Mouse (Mus musculus) ES-E14 (cell line): ENCODE data around the gene Gm45717. TPM values are rescaled to one million over a fixed set of nuclear protein-coding genes. Genes with fewer than 3 reads are reported as not detected.

ENCODE experiments used
- DNase-seq: peaks from one replicate; pipeline ENCODE4 v3.0.0-alpha.2; 2013; ENCODE audit warnings: low read depth, low spot score
- H3K27ac ChIP-seq: 2 replicates; pipeline ENCODE4 v1.5.1; 2012; ENCODE audit warnings: low read depth, mild to moderate bottlenecking, low read length, moderate library complexity, mixed read lengths; ENCODE audit not compliant: poor library complexity, insufficient read depth, severe bottlenecking
- H3K36me3 ChIP-seq: 2 replicates; pipeline ENCODE4 v1.6.1; 2012; ENCODE audit warnings: mild to moderate bottlenecking, low read length, moderate library complexity, mixed read lengths; ENCODE audit not compliant: control insufficient read depth, poor library complexity, insufficient read depth, severe bottlenecking
- H3K4me1 ChIP-seq, 2 experiments: fragments of 150-350 bp in 1 of 2; sonication (generic) in 1 of 2; 2 replicates each; pipeline ENCODE4 v1.6.1; 2012; ENCODE audit warnings: low read length in 2 of 2, mild to moderate bottlenecking in 1 of 2, mixed read lengths in 1 of 2; ENCODE audit not compliant: control insufficient read depth in 2 of 2, insufficient read depth in 2 of 2, poor library complexity in 1 of 2
- H3K4me3 ChIP-seq, 2 experiments: fragments of 150-350 bp in 1 of 2; sonication (generic) in 1 of 2; 2 replicates each; pipeline ENCODE4 v1.5.1; 2012; ENCODE audit warnings: low read length in 2 of 2, low read depth in 1 of 2, mild to moderate bottlenecking in 1 of 2, mixed read lengths in 1 of 2; ENCODE audit not compliant: insufficient read depth in 1 of 2, poor library complexity in 1 of 2, severe bottlenecking in 1 of 2
- H3K9ac ChIP-seq: 2 replicates; pipeline ENCODE4 v1.6.1; 2012; ENCODE audit warnings: low read depth, mild to moderate bottlenecking, low read length, mixed read lengths; ENCODE audit not compliant: poor library complexity, insufficient read depth, severe bottlenecking
- H3K9me3 ChIP-seq: fragments of 150-350 bp; sonication (generic); 2 replicates; pipeline ENCODE4 v1.6.1; 2012; ENCODE audit warnings: low read depth, mild to moderate bottlenecking, low read length; ENCODE audit not compliant: control insufficient read depth, insufficient read depth
- CHD2 ChIP-seq: IDR thresholded peaks from 2 replicates; pipeline ENCODE4 v1.6.1; 2014; ENCODE audit warnings: mild to moderate bottlenecking, low read depth, low read length, inconsistent platforms
- HCFC1 ChIP-seq: IDR thresholded peaks from 2 replicates; pipeline ENCODE4 v1.6.1; 2012; ENCODE audit warnings: low read length, inconsistent platforms, borderline replicate concordance; ENCODE audit not compliant: insufficient read depth
- MAFK ChIP-seq: IDR thresholded peaks from 2 replicates; pipeline ENCODE4 v1.6.1; 2014; ENCODE audit warnings: mild to moderate bottlenecking, low read depth, low read length, inconsistent platforms; ENCODE audit not compliant: insufficient read depth
- ZC3H11A ChIP-seq: IDR thresholded peaks from 2 replicates; pipeline ENCODE4 v1.6.1; 2012; ENCODE audit warnings: low read depth, mild to moderate bottlenecking, inconsistent platforms, low read length, borderline replicate concordance
- ZNF384 ChIP-seq: IDR thresholded peaks from 2 replicates; pipeline ENCODE4 v1.6.1; 2012; ENCODE audit warnings: low read depth, low read length, inconsistent platforms
- in situ Hi-C, 2 experiments: fragments of 600-800 bp; cut with MboI; formaldehyde crosslinking; loops; one replicate each; pipeline ENCODE4 v1.15.1; 2025; ENCODE audit warnings: low sequenced_read_pairs in 2 of 2, inconsistent platforms in 1 of 2; ENCODE audit not compliant: unreplicated experiment in 2 of 2
- total RNA-seq: library from RNA; depleted of rRNA; stranded (reverse); fragments of 300-350 nt; gene quantifications from 2 replicates; pipeline ENCODE4 v1.2.3, GENCODE M21; 2012

Gm45717 gene
- total RNA-seq, 1 experiment = not detected

DNA sequence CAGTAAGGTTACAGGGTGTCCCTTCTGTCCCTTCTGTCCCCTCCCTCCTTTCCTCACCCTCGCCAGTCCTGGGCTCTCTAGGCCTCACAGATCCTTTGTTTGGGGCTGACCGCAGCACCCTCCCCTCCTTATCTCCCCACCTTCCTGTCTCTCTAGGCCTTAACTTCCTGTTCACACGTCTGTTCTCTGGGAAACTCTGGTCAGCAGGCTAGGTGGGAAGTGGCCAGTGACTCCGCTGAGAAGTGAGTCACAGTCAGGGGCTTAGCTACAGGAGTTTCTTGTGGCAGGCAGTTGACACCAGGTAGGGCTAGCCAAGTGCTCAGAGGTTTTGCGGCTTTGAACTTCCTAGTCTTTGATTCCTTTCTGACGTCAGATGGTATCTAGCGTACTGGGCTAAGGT, 8.8 kb downstream of the Gm45717 start:
- TF ChIP-seq MAFK (no peak), CHD2 (no peak), HCFC1 (no peak), ZNF384 (no peak), ZC3H11A (no peak)
- Histone ChIP-seq H3K27ac (no peak overlapping the region), H3K36me3 (peaks cover 47% of the 10 kb centered on the region), H3K4me1 (peaks cover 5 to 30% of the 10 kb centered on the region in 2 experiments; a peak in 3 of 4 replicates), H3K4me3 (no peak overlapping the region), H3K9me3 (no peaks in the 10 kb centered on the region), H3K9ac (no peak overlapping the region)
- in situ Hi-C loops = no loop called here
- no peak for DNase-seq

- no peak for TF ChIP-seq MAFK
- no peak for TF ChIP-seq ZC3H11A
- no peak for TF ChIP-seq CHD2
- no peak for TF ChIP-seq ZNF384
- no peak for TF ChIP-seq HCFC1
- Histone ChIP-seq H3K9ac (no peak overlapping the region), H3K27ac (no peak overlapping the region), H3K4me3 (no peak overlapping the region), H3K4me1 (peaks cover 5 to 27% of the 10 kb centered on the region in 2 experiments; a peak in 3 of 4 replicates), H3K36me3 (peaks cover 47% of the 10 kb centered on the region), H3K9me3 (no peaks in the 10 kb centered on the region)
- in situ Hi-C loops = no loop called here
- no peak for DNase-seq
Observed at GRCm38 (mm10) chr7:140946311-140946710, 9.4 kb downstream of the Gm45717 start.

GRCm38 (mm10) chr7:140945247-140945646, 10.5 kb downstream of the Gm45717 start:
- Histone ChIP-seq H3K27ac (no peak overlapping the region), H3K9ac (no peak overlapping the region), H3K9me3 (no peaks in the 10 kb centered on the region), H3K36me3 (peaks cover 47% of the 10 kb centered on the region), H3K4me3 (no peak overlapping the region), H3K4me1 (peaks cover 0 to 17% of the 10 kb centered on the region in 2 experiments; a peak in 2 of 4 replicates)
- in situ Hi-C loops = no loop called here
- TF ChIP-seq ZC3H11A (no peak), ZNF384 (no peak)
- DNase-seq = no peak

DNA sequence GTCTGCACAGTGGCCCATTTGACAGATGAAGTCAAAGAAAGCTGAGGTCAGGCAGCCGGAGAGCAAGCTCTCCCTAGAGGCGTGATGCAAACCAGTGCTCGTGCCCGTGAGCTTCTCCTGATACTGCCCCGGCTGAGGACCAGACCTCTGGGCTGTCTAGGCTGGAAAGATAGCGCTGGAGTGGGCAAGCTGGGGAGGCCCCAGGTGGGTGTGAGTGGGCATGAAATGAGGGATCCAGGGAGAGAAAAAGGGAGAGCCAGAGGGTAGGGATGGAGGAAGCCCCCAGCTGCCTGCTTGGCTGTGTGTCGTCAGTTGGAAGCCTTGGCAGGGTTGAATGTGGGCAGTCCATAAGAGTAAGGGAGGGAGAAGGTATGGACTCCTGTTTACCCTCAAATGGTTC, 11.5 kb downstream of the Gm45717 start:
- Histone ChIP-seq H3K4me1 (peaks cover 4 to 17% of the 10 kb centered on the region in 2 experiments; a peak in 3 of 4 replicates), H3K27ac (no peak overlapping the region), H3K9me3 (no peaks in the 10 kb centered on the region), H3K9ac (no peak overlapping the region), H3K4me3 (no peak overlapping the region), H3K36me3 (peaks cover 42% of the 10 kb centered on the region)
- DNase-seq = no peak
- TF ChIP-seq ZC3H11A (no peak), MAFK (no peak), CHD2 (no peak), HCFC1 (no peak), ZNF384 (no peak)
- in situ Hi-C loops = no loop called here

- Histone ChIP-seq H3K9ac (peak overlapping the region; percentile 15; the same call in 1 of the 2 replicates), H3K9me3 (no peaks in the 10 kb centered on the region), H3K4me3 (no peak overlapping the region), H3K36me3 (peaks cover 33% of the 10 kb centered on the region), H3K27ac (no peak overlapping the region), H3K4me1 (peaks cover 4 to 17% of the 10 kb centered on the region in 2 experiments; a peak in 3 of 4 replicates)
- in situ Hi-C loops = no loop called here
- DNase-seq = no peak
- TF ChIP-seq ZC3H11A (no peak), HCFC1 (no peak), CHD2 (no peak), ZNF384 (no peak), MAFK (no peak)
Observed at GRCm38 (mm10) chr7:140943356-140943755, 12.4 kb downstream of the Gm45717 start.
